In the genomic region with DNA sequence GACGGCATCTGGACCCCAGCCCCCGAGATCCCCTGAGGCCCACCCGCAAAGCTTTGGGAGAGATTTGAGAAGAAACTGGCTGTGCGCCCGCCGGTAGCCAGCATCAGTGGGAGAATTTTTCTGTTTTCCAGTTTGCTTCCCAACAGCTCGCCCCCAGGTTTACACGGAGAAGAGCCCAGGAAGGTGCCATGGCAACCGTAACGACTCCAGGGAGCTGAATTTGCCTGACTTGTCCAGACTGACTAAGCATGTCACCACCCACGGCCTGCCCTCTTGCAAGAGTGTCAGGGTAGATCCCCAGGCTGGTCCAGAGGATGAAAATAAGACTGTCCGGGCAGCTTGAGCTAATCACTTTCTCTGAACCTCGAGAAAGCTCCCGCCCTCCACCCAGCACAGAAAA, we compare ENCODE assay signal across 15 mouse cellular contexts. TPM values are rescaled to one million over a fixed set of nuclear protein-coding genes. Genes with fewer than 3 reads are reported as not detected.
DNase-seq lines count a peak whose midpoint lies in the region; ATAC-seq lines count a peak whose summit lies in the region.
"Had no signal": no experiment of that assay in that cellular context is flagged by ENCODE, and none has a peak within 500 bp of the region (broad histone marks: within the 10 kb centered on the region; RNA-seq: fewer than 3 reads in every experiment).

No protein-coding gene starts in this region.

- no peak overlapping the region for H3K4me3 ChIP-seq in heart, embryonic 10.5 days
- H3K4me3 ChIP-seq in heart, embryonic 12.5 days: no peak overlapping the region
- H3K4me3 ChIP-seq in midbrain, embryonic 14.5 days (replicated peaks; ENCODE audit: low read depth, low read length): no peak overlapping the region
- no peak overlapping the region for H3K4me3 ChIP-seq in midbrain, embryonic 11.5 days (ENCODE audit: low read depth, low read length)
- H3K4me3 ChIP-seq: lung, embryonic 15.5 days had no signal

- no peak overlapping the region for H3K27ac ChIP-seq in heart, embryonic 10.5 days
- H3K27ac ChIP-seq in heart, embryonic 12.5 days (ENCODE audit: poor library complexity, severe bottlenecking): no peak overlapping the region
- H3K27ac ChIP-seq in midbrain, embryonic 14.5 days (replicated peaks; ENCODE audit: low read depth, low read length): no peak overlapping the region
- H3K27ac ChIP-seq in midbrain, embryonic 11.5 days (ENCODE audit: low read depth, low read length): no peak overlapping the region
- H3K27ac ChIP-seq: lung, embryonic 15.5 days had no signal

- H3K4me2 ChIP-seq in heart, embryonic 12.5 days: no peak overlapping the region
- H3K4me2 ChIP-seq in midbrain, embryonic 14.5 days (ENCODE audit: low read length): no peak overlapping the region
- H3K4me2 ChIP-seq in midbrain, embryonic 11.5 days: no peak overlapping the region
- H3K4me2 ChIP-seq: liver, embryonic 11.5 days; lung, embryonic 15.5 days had no signal

- no peaks in the 10 kb centered on the region for H3K9me3 ChIP-seq in heart, embryonic 10.5 days
- H3K9me3 ChIP-seq in heart, embryonic 12.5 days (replicated peaks): 0 out of 2 replicates have a peak, but pooled peaks cover 4% of the 10 kb centered on the region
- H3K9me3 ChIP-seq in midbrain, embryonic 14.5 days (ENCODE audit: control insufficient read depth, low read length): no peaks in the 10 kb centered on the region
- H3K9me3 ChIP-seq in midbrain, embryonic 11.5 days (ENCODE audit: control insufficient read depth, low read length): no peaks in the 10 kb centered on the region
- H3K9me3 ChIP-seq: lung, embryonic 15.5 days had no signal

- H3K27me3 ChIP-seq in heart, embryonic 10.5 days (ENCODE audit: insufficient read depth, poor library complexity, severe bottlenecking): no peaks in the 10 kb centered on the region
- H3K27me3 ChIP-seq in heart, embryonic 12.5 days (replicated peaks): no peaks in the 10 kb centered on the region
- no peaks in the 10 kb centered on the region for H3K27me3 ChIP-seq in midbrain, embryonic 14.5 days (ENCODE audit: control insufficient read depth, insufficient read depth, low read length)
- H3K27me3 ChIP-seq in midbrain, embryonic 11.5 days (ENCODE audit: control insufficient read depth, insufficient read depth, low read length): no peaks in the 10 kb centered on the region
- H3K27me3 ChIP-seq: lung, embryonic 15.5 days had no signal

- 66% methylated on average over 14 of the region's 14 CpGs for WGBS in heart, embryonic 10.5 days
- WGBS in heart, embryonic 12.5 days: 59% methylated on average over 14 of the region's 14 CpGs
- 45% methylated on average over 14 of the region's 14 CpGs for WGBS in midbrain, embryonic 14.5 days
- WGBS in midbrain, embryonic 11.5 days: 71% methylated on average over 14 of the region's 14 CpGs

- intact Hi-C loops in left cerebral cortex, postnatal 14 days (cut with DNase I): no loop called here

- no peaks in the 10 kb centered on the region for H3K36me3 ChIP-seq in heart, embryonic 10.5 days
- H3K36me3 ChIP-seq in heart, embryonic 12.5 days: no peaks in the 10 kb centered on the region
- no peaks in the 10 kb centered on the region for H3K36me3 ChIP-seq in midbrain, embryonic 14.5 days (ENCODE audit: control insufficient read depth, insufficient read depth, low read length)
- H3K36me3 ChIP-seq in midbrain, embryonic 11.5 days (ENCODE audit: control insufficient read depth, insufficient read depth, low read length): no peaks in the 10 kb centered on the region
- H3K36me3 ChIP-seq: lung, embryonic 15.5 days had no signal

- DNase-seq in heart, embryonic 10.5 days (ENCODE audit: low spot score): peak; percentile 78
- peak; percentile 50 for DNase-seq in midbrain, embryonic 14.5 days
- no peak for DNase-seq in midbrain, embryonic 11.5 days (ENCODE audit: low spot score, missing footprints)
- peak; percentile 91 for DNase-seq in MN1 (ENCODE audit: low spot score)
- peak; percentile 43 to 48 for DNase-seq in left cerebral cortex, postnatal 14 days (ENCODE audit: low spot score in 2 of 2)
- DNase-seq in kidney, postnatal 4 days: no peak
- DNase-seq in heart, adult 8-10 months (ENCODE audit: low spot score): no peak
- DNase-seq: adrenal gland, postnatal 36 days; cerebellum, postnatal 14 days; thymus, adult 2 months had no signal

- H3K9ac ChIP-seq in heart, embryonic 12.5 days: no peak overlapping the region
- no peak overlapping the region for H3K9ac ChIP-seq in midbrain, embryonic 14.5 days (replicated peaks; ENCODE audit: low read length)
- no peak overlapping the region for H3K9ac ChIP-seq in midbrain, embryonic 11.5 days (ENCODE audit: low read length)
- H3K9ac ChIP-seq: lung, embryonic 15.5 days had no signal

- no peak for ATAC-seq in heart, embryonic 12.5 days (ENCODE audit: insufficient number of reproducible peaks, low FRiP score)
- ATAC-seq in midbrain, embryonic 14.5 days (ENCODE audit: low FRiP score, low TSS enrichment): no peak
- ATAC-seq in midbrain, embryonic 11.5 days (ENCODE audit: low FRiP score): no peak

- H3K4me1 ChIP-seq in heart, embryonic 10.5 days: peaks cover 10% of the 10 kb centered on the region; the same call in 1 of the 2 replicates
- H3K4me1 ChIP-seq in heart, embryonic 12.5 days (replicated peaks): peaks cover 6% of the 10 kb centered on the region; the same call in 1 of the 2 replicates
- no peaks in the 10 kb centered on the region; the same call in 1 of the 2 replicates for H3K4me1 ChIP-seq in midbrain, embryonic 14.5 days (ENCODE audit: control insufficient read depth, insufficient read depth, low read length)
- H3K4me1 ChIP-seq in midbrain, embryonic 11.5 days (ENCODE audit: control insufficient read depth, insufficient read depth, low read length): no peaks in the 10 kb centered on the region
- H3K4me1 ChIP-seq: lung, embryonic 15.5 days had no signal

RNA-seq across cellular contexts. Expression of a gene that starts 21.4 kb away (rescaled TPM):
- polyA plus RNA-seq in heart, embryonic 10.5 days (2016; fragmentation: Nextera tagmentation; extraction: Ambion mirVana): 1.00 and 1.1 TPM in 2 replicates
- polyA plus RNA-seq in heart, embryonic 12.5 days (2016; fragmentation: Nextera tagmentation; extraction: Ambion mirVana): 1.3 and 1.5 TPM in 2 replicates
- 0.08 and 0.15 TPM in 2 replicates for polyA plus RNA-seq in midbrain, embryonic 14.5 days (2014; fragmentation: Nextera tagmentation; extraction: Ambion mirVana)
- polyA plus RNA-seq in midbrain, embryonic 11.5 days (2014; fragmentation: Nextera tagmentation; extraction: Ambion mirVana): 0.04 and 0.08 TPM in 2 replicates
- total RNA-seq in left cerebral cortex, postnatal 14 days (2021): 10 to 100 TPM; 11.9 to 12.4 TPM
- total RNA-seq in heart, adult 8-10 months (2022): under 1 TPM; 0.09 to 0.28 (median 0.21) TPM
- total RNA-seq: monocyte, adult 5-6 weeks; neutrophil, adult 5-6 weeks had no signal

RNA-seq across cellular contexts. Expression of a gene that starts 46.4 kb away (rescaled TPM):
- 76.0 and 91.6 TPM in 2 replicates for polyA plus RNA-seq in heart, embryonic 10.5 days (2016; fragmentation: Nextera tagmentation; extraction: Ambion mirVana)
- polyA plus RNA-seq in heart, embryonic 12.5 days (2016; fragmentation: Nextera tagmentation; extraction: Ambion mirVana): 77.1 and 80.1 TPM in 2 replicates
- polyA plus RNA-seq in midbrain, embryonic 14.5 days (2014; fragmentation: Nextera tagmentation; extraction: Ambion mirVana): 130 and 169 TPM in 2 replicates
- 164 and 170 TPM in 2 replicates for polyA plus RNA-seq in midbrain, embryonic 11.5 days (2014; fragmentation: Nextera tagmentation; extraction: Ambion mirVana)
- 10 to 100 TPM; 40.8 to 44.5 TPM for total RNA-seq in left cerebral cortex, postnatal 14 days (2021)
- 10 to 100 TPM; 23.8 to 27.1 (median 26.5) TPM for total RNA-seq in heart, adult 8-10 months (2022)

Comparison
In these comparisons a context has a peak if more than half of its experiments do, and no peak if none do; other contexts are left out.
1. DNase-seq: peak in heart, embryonic 10.5 days (single experiment), midbrain, embryonic 14.5 days (single experiment), MN1 (single experiment) and left cerebral cortex, postnatal 14 days (2 of 2); none in midbrain, embryonic 11.5 days (single experiment), kidney, postnatal 4 days (0 of 2) and heart, adult 8-10 months (single experiment).